Mouse (Mus musculus) sigmoid colon, adult 10 weeks (tissue): ENCODE data around the gene Gtf2e1. TPM values are rescaled to one million over a fixed set of nuclear protein-coding genes. Genes with fewer than 3 reads are reported as not detected.

ENCODE experiments used
- polyA plus RNA-seq: library from polyadenylated mRNA; stranded (reverse); fragments of 350-450 nt; fragmentation: Illumina TruSeq; extraction: RNeasy Lipid Tissue Mini Kit (QIAGEN cat#74804); gene quantifications from one replicate; pipeline ENCODE4 v1.2.3, GENCODE M21; 2014; ENCODE audit warnings: low read depth, low replicate concordance

Gene Gtf2e1
- 12.8 TPM for polyA plus RNA-seq

DNA sequence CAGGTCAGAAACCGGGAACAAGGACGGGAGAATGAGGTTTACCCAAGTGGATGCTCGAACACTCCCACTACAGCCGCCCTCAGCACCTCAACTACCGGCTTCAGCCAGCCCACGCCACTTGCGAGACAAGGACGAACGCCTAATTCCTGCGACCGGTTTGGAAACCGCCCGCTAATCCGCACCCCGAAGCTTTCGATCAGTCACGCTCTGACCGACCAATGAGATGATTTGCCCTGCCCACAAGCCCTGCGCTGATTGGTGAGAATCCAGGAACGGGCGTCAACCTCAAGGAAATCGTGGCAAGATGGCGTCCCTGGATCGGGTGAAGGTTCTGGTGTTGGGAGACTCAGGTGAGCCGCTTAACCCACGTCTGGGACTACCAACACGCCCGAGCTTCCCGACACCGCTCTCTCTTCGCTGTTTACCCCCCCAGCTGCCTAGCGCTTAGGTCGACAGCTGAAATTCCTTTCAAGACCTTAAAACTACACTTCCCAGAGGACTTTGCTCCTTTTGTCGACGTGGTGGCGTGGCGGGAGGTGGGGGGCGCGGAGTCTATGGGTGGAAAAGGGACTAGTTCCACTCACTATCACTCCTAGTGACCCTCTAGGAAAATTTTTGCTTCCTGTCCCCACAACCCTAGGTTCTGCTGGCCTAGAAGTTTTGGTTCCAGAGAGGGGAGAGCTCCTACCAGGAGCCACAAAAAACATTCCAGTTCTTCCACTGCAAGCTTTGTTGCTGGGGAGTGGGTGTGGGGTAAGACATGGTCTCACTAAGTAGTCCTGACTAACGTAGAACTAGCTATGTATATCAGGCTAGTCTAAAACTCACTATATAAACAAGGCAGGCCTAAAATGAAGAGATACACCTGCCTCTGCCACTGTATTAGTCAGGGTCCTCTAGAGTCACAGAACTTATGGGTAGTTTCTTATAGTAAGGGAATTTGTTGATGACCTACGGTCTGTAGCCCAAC, at the start of gene Gtf2e1, which contains the start of gene Rabl3:
Gene Gtf2e1 (minus strand): TSS at position 179 of the 970 bp plus-strand sequence.
Gene Rabl3 (plus strand): TSS at position 275 of the 970 bp plus-strand sequence.

DNA sequence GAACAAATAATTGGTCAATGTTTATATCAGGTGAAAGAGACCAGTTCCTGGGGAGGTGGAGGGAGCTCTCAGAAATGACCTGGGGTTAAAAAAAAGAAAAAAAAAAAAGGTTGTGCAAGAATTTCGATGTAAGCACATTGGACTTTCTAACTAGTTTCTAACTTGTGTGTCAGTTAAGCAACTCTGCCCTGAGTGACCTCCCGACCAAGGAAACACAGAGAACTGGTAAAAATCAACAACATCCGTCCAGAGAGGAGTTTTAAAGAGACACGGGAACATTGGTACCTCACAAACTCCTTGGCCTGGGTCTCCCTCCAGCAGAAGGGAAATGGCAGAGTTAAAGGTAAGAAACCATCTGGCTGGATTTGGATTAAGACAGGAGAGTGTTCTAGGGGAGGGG, 40.4 kb upstream of the Gtf2e1 start, which contains the start of gene Hgd:
Gene Hgd (plus strand): TSS at position 160 of the 400 bp plus-strand sequence.

Other genes starting within 250 kb of the Gtf2e1 start
- 1.2 TPM for gene Stxbp5l, start 154.8 kb downstream of the Gtf2e1 start, polyA plus RNA-seq
- gene Rabl3, start 96 bp upstream of the Gtf2e1 start, polyA plus RNA-seq: 33.6 TPM
- gene Hgd, start 40.4 kb upstream of the Gtf2e1 start, polyA plus RNA-seq: not detected
- gene Ndufb4, start 114.7 kb upstream of the Gtf2e1 start, polyA plus RNA-seq: 289 TPM
- gene Fstl1, start 237.1 kb upstream of the Gtf2e1 start, polyA plus RNA-seq: 80.2 TPM